Mouse (Mus musculus) macrophage (primary cell): ENCODE data around the gene Lrrc42. TPM values are rescaled to one million over a fixed set of nuclear protein-coding genes. Genes with fewer than 3 reads are reported as not detected.

ENCODE experiments used
- H3K27ac ChIP-seq: fragments of 350-480 bp; formaldehyde crosslinking; 2 replicates; pipeline ENCODE4 v1.9.0; 2021
- H3K36me3 ChIP-seq: fragments of 350-480 bp; formaldehyde crosslinking; 2 replicates; pipeline ENCODE4 v1.9.0; 2021; ENCODE audit errors: inconsistent target
- H3K4me3 ChIP-seq: fragments of 350-480 bp; formaldehyde crosslinking; 2 replicates; pipeline ENCODE4 v1.9.0; 2021; ENCODE audit errors: inconsistent target
- H3K79me2 ChIP-seq: fragments of 350-480 bp; formaldehyde crosslinking; 2 replicates; pipeline ENCODE4 v1.9.0; 2021; ENCODE audit errors: inconsistent target
- WGBS: methylation state at CpG from one replicate; pipeline ENCODE4 v1.1.7; 2026; ENCODE audit warnings: inconsistent platforms; ENCODE audit not compliant: missing documents; 5-methylcytosine and 5-hydroxymethylcytosine counted together
- polyA plus RNA-seq: library from polyadenylated mRNA; stranded (reverse); fragments of 250-400 nt; gene quantifications from 3 replicates; pipeline ENCODE4 v1.2.4, GENCODE M21; 2018; ENCODE audit warnings: inconsistent platforms

Gene Lrrc42
- polyA plus RNA-seq, 1 experiment from 2014 or later, result 8.4 TPM

GRCm38 (mm10) chr4:107232219-107232618, 21.1 kb downstream of the Lrrc42 start:
- Histone ChIP-seq H3K4me3 (no peak overlapping the region), H3K36me3 (peaks cover 10% of the 10 kb centered on the region; the same call in 1 of the 2 replicates), H3K79me2 (no peaks in the 10 kb centered on the region), H3K27ac (no peak overlapping the region)
- 94% methylated on average over 3 of the region's 3 CpGs for WGBS

GRCm38 (mm10) chr4:107226313-107226712, 27.0 kb downstream of the Lrrc42 start:
- Histone ChIP-seq H3K36me3 (no peaks in the 10 kb centered on the region), H3K79me2 (no peaks in the 10 kb centered on the region), H3K27ac (no peak overlapping the region), H3K4me3 (no peak overlapping the region)
- 27% methylated on average over 2 of the region's 2 CpGs for WGBS

- WGBS, result 77% methylated on average over 10 of the region's 11 CpGs
- Histone ChIP-seq H3K36me3 (no peaks in the 10 kb centered on the region), H3K27ac (no peak overlapping the region), H3K79me2 (no peaks in the 10 kb centered on the region), H3K4me3 (no peak overlapping the region)
These were observed 29.8 kb downstream of the Lrrc42 start for GRCm38 (mm10) chr4:107223225-107224204.

- no peaks in the 10 kb centered on the region for H3K36me3 ChIP-seq
- H3K27ac ChIP-seq, result no peak overlapping the region
- no peaks in the 10 kb centered on the region for H3K79me2 ChIP-seq
- H3K4me3 ChIP-seq, result no peak overlapping the region
- 91% methylated on average over 5 of the region's 5 CpGs for WGBS
These were observed 31.8 kb downstream of the Lrrc42 start for GRCm38 (mm10) chr4:107221524-107221923.

- Histone ChIP-seq H3K27ac (no peak overlapping the region), H3K36me3 (no peaks in the 10 kb centered on the region), H3K4me3 (no peak overlapping the region), H3K79me2 (no peaks in the 10 kb centered on the region)
- WGBS, result 94% methylated on average over 9 of the region's 9 CpGs
These were observed 35.8 kb downstream of the Lrrc42 start for GRCm38 (mm10) chr4:107217574-107217973.

GRCm38 (mm10) chr4:107213279-107214011, 39.9 kb downstream of the Lrrc42 start:
- Histone ChIP-seq H3K79me2 (no peaks in the 10 kb centered on the region), H3K27ac (no peak overlapping the region), H3K4me3 (no peak overlapping the region), H3K36me3 (no peaks in the 10 kb centered on the region)
- WGBS, result 37% methylated on average over 12 of the region's 12 CpGs

- Histone ChIP-seq H3K36me3 (peaks cover 5% of the 10 kb centered on the region; the same call in 1 of the 2 replicates), H3K79me2 (no peaks in the 10 kb centered on the region), H3K4me3 (no peak overlapping the region), H3K27ac (no peak overlapping the region)
- 86% methylated on average over 5 of the region's 5 CpGs for WGBS
These were observed 41.4 kb downstream of the Lrrc42 start for GRCm38 (mm10) chr4:107211936-107212335.

GRCm38 (mm10) chr4:107211465-107211864, 41.9 kb downstream of the Lrrc42 start:
- 95% methylated on average over 4 of the region's 4 CpGs for WGBS
- Histone ChIP-seq H3K4me3 (no peak overlapping the region), H3K36me3 (peaks cover 10% of the 10 kb centered on the region; the same call in 1 of the 2 replicates), H3K79me2 (no peaks in the 10 kb centered on the region), H3K27ac (no peak overlapping the region)

GRCm38 (mm10) chr4:107210483-107211097, 42.7 kb downstream of the Lrrc42 start:
- Histone ChIP-seq H3K36me3 (peaks cover 16% of the 10 kb centered on the region; the same call in 1 of the 2 replicates), H3K27ac (no peak overlapping the region)
- WGBS, result 14% methylated on average over 5 of the region's 5 CpGs

GRCm38 (mm10) chr4:107208880-107209279, 44.5 kb downstream of the Lrrc42 start, which contains the start of gene Ldlrad1:
Gene Ldlrad1 (plus strand): TSS chr4:107209180.
- no peak within 1 kb of the TSS for H3K4me3 ChIP-seq
- WGBS, result 95% methylated on average over 3 of the region's 3 CpGs
- H3K27ac ChIP-seq, result no peak within 1 kb of the TSS
- H3K79me2 ChIP-seq, result no peaks in the 10 kb centered on the region
- H3K36me3 ChIP-seq, result peaks cover 32% of the 10 kb centered on the region; the same call in 1 of the 2 replicates

More at GRCm38 (mm10) chr4:107210483-107211097, 42.7 kb downstream of the Lrrc42 start:
- Histone ChIP-seq H3K4me3 (no peak overlapping the region), H3K79me2 (no peaks in the 10 kb centered on the region)

- no peak overlapping the region for H3K4me3 ChIP-seq
- H3K36me3 ChIP-seq, result peaks cover 50% of the 10 kb centered on the region; the same call in 1 of the 2 replicates
- no peak overlapping the region for H3K27ac ChIP-seq
- WGBS, result 96% methylated on average over 2 of the region's 2 CpGs
- no peaks in the 10 kb centered on the region for H3K79me2 ChIP-seq
These were observed 46.3 kb downstream of the Lrrc42 start for GRCm38 (mm10) chr4:107207016-107207415.

GRCm38 (mm10) chr4:107203001-107203400, 50.3 kb downstream of the Lrrc42 start:
- WGBS, result 73% methylated on average over 7 of the region's 7 CpGs
- no peaks in the 10 kb centered on the region for H3K79me2 ChIP-seq
- peaks cover 88% of the 10 kb centered on the region for H3K36me3 ChIP-seq
- no peak overlapping the region for H3K27ac ChIP-seq
- no peak overlapping the region for H3K4me3 ChIP-seq

- 94% methylated on average over 3 of the region's 3 CpGs for WGBS
- Histone ChIP-seq H3K27ac (no peak overlapping the region), H3K79me2 (no peaks in the 10 kb centered on the region), H3K4me3 (no peak overlapping the region), H3K36me3 (peaks cover 94% of the 10 kb centered on the region)
These were observed 51.6 kb downstream of the Lrrc42 start for GRCm38 (mm10) chr4:107201779-107202178.

- Histone ChIP-seq H3K36me3 (peaks cover 85% of the 10 kb centered on the region), H3K27ac (no peak overlapping the region), H3K79me2 (no peaks in the 10 kb centered on the region), H3K4me3 (no peak overlapping the region)
- WGBS, result 92% methylated on average over 5 of the region's 5 CpGs
These were observed 55.3 kb downstream of the Lrrc42 start for GRCm38 (mm10) chr4:107198072-107198471.
